ENCODE assay signal across 27 mouse cellular contexts in the genomic region with DNA sequence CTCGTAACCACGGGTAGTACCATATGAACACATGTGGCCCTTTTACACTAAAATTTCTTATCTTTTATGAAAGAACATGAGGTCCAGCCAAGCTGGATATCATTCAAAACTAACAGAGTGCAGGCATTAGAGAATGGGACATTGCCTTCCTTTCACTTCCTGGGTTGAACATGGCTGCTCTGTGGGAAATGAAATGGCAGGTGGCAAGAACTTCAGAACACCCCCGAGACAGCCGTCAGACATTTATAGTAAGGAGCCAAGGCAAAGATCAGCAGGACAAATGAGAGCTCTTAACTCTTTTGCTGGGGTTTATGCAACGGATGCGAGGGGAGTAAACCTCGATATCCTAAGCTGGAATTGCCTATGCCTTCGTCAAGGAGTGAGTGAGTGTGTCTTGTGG.
DNase-seq lines count a peak whose midpoint lies in the region; ATAC-seq and TF ChIP-seq lines count a peak whose summit lies in the region.
"Had no signal": no experiment of that assay in that cellular context is flagged by ENCODE, and none has a peak within 500 bp of the region (broad histone marks: within the 10 kb centered on the region; RNA-seq: fewer than 3 reads in every experiment).

No protein-coding gene starts in this region.

- H3K9me3 ChIP-seq in liver, embryonic 12.5 days (replicated peaks) = no peaks in the 10 kb centered on the region
- H3K9me3 ChIP-seq: forebrain, embryonic 12.5 days; heart, embryonic 10.5 days; kidney, embryonic 15.5 days; lung, embryonic 15.5 days; megakaryocyte, embryonic 14.5 days; midbrain, embryonic 15.5 days had no signal

- H3K79me2 ChIP-seq in liver, adult 2 months (ENCODE audit: control insufficient read depth, insufficient read depth, low read length) = no peaks in the 10 kb centered on the region

- TF ChIP-seq CTCF in liver, adult 2 months (IDR thresholded peaks at IDR 0.05; ENCODE audit: low read depth, low read length) = no peak

- H3K4me3 ChIP-seq in liver, adult 2 months (ENCODE audit: insufficient read depth, low read depth, low read length) = no peak overlapping the region
- H3K4me3 ChIP-seq in liver, embryonic 12.5 days = no peak overlapping the region
- H3K4me3 ChIP-seq: erythroblast, embryonic 14.5 days; forebrain, embryonic 12.5 days; heart, embryonic 10.5 days; kidney, embryonic 15.5 days; lung, embryonic 15.5 days; megakaryocyte, embryonic 14.5 days; midbrain, embryonic 15.5 days had no signal

- no peak for ATAC-seq in liver, embryonic 12.5 days
- ATAC-seq: CD4-positive, CD25-positive, alpha-beta regulatory T cell, adult 4 months; midbrain, embryonic 15.5 days had no signal

- H3K4me1 ChIP-seq in liver, adult 2 months (ENCODE audit: control insufficient read depth, insufficient read depth, low read length) = no peaks in the 10 kb centered on the region
- H3K4me1 ChIP-seq in liver, embryonic 12.5 days = no peaks in the 10 kb centered on the region
- H3K4me1 ChIP-seq: kidney, embryonic 15.5 days; megakaryocyte, embryonic 14.5 days had no signal

- H3K27me3 ChIP-seq in liver, adult 2 months (ENCODE audit: control insufficient read depth, insufficient read depth, low read length) = no peaks in the 10 kb centered on the region
- H3K27me3 ChIP-seq in liver, embryonic 12.5 days (replicated peaks) = no peaks in the 10 kb centered on the region
- H3K27me3 ChIP-seq: forebrain, embryonic 12.5 days; kidney, embryonic 15.5 days; lung, embryonic 15.5 days; megakaryocyte, embryonic 14.5 days; midbrain, embryonic 15.5 days had no signal

- no peak for TF ChIP-seq POLR2A in liver, adult 2 months (IDR thresholded peaks at IDR 0.05; ENCODE audit: extremely low read depth, insufficient read depth, low read length)

- WGBS in liver, adult 2 months = 79% methylated on average over 8 of the region's 8 CpGs
- WGBS in liver, embryonic 12.5 days (ENCODE audit: insufficient replicate concordance) = 68% methylated on average over 8 of the region's 8 CpGs

- no peak overlapping the region for H3K27ac ChIP-seq in liver, adult 2 months (replicated peaks; ENCODE audit: insufficient read depth, low read depth, low read length)
- H3K27ac ChIP-seq in liver, embryonic 12.5 days = no peak overlapping the region
- H3K27ac ChIP-seq: forebrain, embryonic 12.5 days; heart, embryonic 10.5 days; hindbrain, embryonic 14.5 days; kidney, embryonic 15.5 days; lung, embryonic 15.5 days; midbrain, embryonic 15.5 days; stomach, postnatal 0 days had no signal

- no peak overlapping the region for H3K4me2 ChIP-seq in liver, embryonic 12.5 days
- H3K4me2 ChIP-seq: forebrain, embryonic 12.5 days; hindbrain, embryonic 14.5 days; kidney, embryonic 15.5 days; lung, embryonic 15.5 days; midbrain, embryonic 15.5 days had no signal

- no peaks in the 10 kb centered on the region for H3K36me3 ChIP-seq in liver, adult 2 months (ENCODE audit: control insufficient read depth, insufficient read depth, low read length)
- no peaks in the 10 kb centered on the region for H3K36me3 ChIP-seq in liver, embryonic 12.5 days
- H3K36me3 ChIP-seq: forebrain, embryonic 12.5 days; heart, embryonic 10.5 days; kidney, embryonic 15.5 days; midbrain, embryonic 15.5 days had no signal

- no peak overlapping the region for H3K9ac ChIP-seq in liver, adult 2 months (ENCODE audit: low read depth, low read length)
- no peak overlapping the region for H3K9ac ChIP-seq in liver, embryonic 12.5 days
- H3K9ac ChIP-seq: forebrain, embryonic 12.5 days; hindbrain, embryonic 14.5 days; kidney, embryonic 15.5 days; lung, embryonic 15.5 days; midbrain, embryonic 15.5 days had no signal

- DNase-seq in heart, adult 18-20 months = peak; percentile 27 to 54
- no peak for DNase-seq in heart, postnatal 4 days
- peak; percentile 43 for DNase-seq in liver, adult 2 months (ENCODE audit: extremely low read depth, low read depth, low spot score)
- DNase-seq in adipocyte (ENCODE audit: low spot score) = peak; percentile 21
- peak; percentile 45 for DNase-seq in testis, postnatal 10 days (ENCODE audit: low spot score)
- DNase-seq in ovary, postnatal 36 days (ENCODE audit: low spot score) = no peak
- DNase-seq: adrenal gland, adult 2 months; adrenal gland, postnatal 36 days; cerebellum, adult 2 months; cerebellum, postnatal 14 days; gastrocnemius, postnatal 36 days; kidney, adult 11 months; kidney, postnatal 25 days; liver; lung, postnatal 4 days; right cerebral cortex, adult 18-20 months had no signal

Comparison
In these comparisons a context has a peak if more than half of its experiments do, and no peak if none do; other contexts are left out.
1. DNase-seq: peak in heart, adult 18-20 months (2 of 2), liver, adult 2 months (single experiment), adipocyte (single experiment) and testis, postnatal 10 days (single experiment); none in heart, postnatal 4 days (single experiment) and ovary, postnatal 36 days (single experiment).